Mouse (Mus musculus) adrenal gland, adult 8-10 months (tissue): ENCODE measurements around the gene Slc16a9. TPM values are rescaled to one million over a fixed set of nuclear protein-coding genes. Genes with fewer than 3 reads are reported as not detected.
A peak's percentile ranks its signal among the peaks of the same experiment; 100 is the strongest.
"Not testable (repeated sequence)": the region's sequence is repeated elsewhere in the genome, so short reads cannot be mapped to it uniquely, and the experiment has no call there.

ENCODE experiments used
- DNase-seq: peaks from one replicate; pipeline ENCODE4 v3.0.0; 2022
- total RNA-seq, 4 experiments: library from RNA; stranded (reverse); gene quantifications; 2 replicates each; pipeline ENCODE4 v1.2.4; 2022

Slc16a9 gene
- total RNA-seq = 10 to 100 TPM in 1 of 4 experiments, 1 to 10 TPM in 3; 5.9 to 11.7 (median 7.2) TPM

DNA sequence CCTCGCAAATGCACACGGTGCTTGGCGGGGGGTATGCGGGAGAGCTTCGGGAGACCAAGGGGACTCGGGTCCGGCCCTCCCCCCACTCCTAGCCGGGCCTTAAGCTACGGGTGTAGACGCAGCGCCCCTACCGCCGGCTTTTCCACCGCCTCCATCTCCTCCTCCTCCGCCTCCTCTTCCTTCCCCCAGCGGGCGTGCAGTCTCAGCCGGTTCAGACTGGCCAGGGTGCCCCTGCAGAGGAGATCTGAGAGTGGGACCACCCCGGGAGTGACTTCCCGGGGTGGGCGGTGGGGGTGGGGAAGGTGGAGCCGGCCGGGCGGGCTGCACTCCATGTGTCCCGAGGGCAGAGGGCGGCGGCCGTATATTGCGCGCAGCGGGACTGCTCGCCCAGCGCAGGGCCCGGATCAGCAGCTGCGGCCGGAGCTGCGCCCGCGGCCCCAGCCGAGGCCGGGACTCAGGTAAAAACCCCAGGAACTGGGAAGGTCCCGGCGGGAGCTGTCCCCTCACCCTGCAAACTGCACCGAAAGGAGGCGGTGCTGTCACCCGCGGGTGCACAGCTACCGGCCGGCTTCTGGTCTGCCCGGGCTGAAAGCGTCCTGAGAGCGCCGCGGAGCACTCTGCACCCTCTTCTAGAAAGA lies at the start of gene Slc16a9:
Gene Slc16a9, plus strand, starts transcription at position 180 of the 638 bp plus-strand sequence.
- peak; percentile 32 for DNase-seq

DNA sequence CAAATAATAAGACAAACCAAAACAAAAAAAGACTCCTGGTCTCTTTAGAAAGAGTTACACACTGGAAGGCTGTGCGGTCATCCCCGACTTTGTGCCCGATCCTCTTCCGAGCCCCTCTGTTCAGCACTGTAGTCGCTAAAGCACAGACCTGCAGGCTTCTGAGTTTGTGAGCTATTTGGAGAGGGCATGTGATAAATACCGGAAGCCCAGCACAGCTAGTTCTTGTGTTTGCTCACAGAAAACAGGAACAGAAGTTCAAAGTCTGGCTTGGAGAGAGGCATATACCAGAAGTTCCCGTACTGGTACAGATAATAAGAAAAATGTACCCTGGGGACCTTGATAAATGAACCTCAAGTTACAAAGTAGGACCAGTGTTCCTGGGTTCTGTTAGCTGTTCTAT lies 49.6 kb upstream of the Slc16a9 start:
- no peak for DNase-seq

GRCm38 (mm10) chr10:70195786-70196185 lies 49.1 kb upstream of the Slc16a9 start:
- no peak for DNase-seq

DNA sequence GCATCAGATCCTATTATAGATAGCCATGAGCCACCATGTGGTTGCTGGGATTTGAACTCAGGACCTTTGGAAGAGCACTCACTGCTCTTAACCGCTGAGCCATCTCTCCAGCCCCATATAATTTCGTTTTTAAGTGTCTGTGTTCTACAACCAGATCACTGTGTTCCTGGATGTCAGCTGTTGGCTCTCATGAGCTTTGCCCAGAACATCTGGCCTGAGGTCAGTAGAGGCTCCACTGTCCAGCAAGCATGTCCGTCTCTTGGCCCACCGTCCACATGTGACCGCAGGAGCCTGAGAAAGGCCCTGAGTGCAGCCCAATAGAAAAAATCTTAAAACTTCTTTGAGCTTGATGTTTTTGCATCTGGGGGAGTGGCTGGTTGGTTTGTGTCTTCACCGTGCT lies 48.2 kb upstream of the Slc16a9 start:
- no peak for DNase-seq

GRCm38 (mm10) chr10:70197601-70198000 lies 47.3 kb upstream of the Slc16a9 start:
- DNase-seq = no peak

- DNase-seq = no peak
Measured at GRCm38 (mm10) chr10:70198012-70198411, 46.9 kb upstream of the Slc16a9 start.

DNA sequence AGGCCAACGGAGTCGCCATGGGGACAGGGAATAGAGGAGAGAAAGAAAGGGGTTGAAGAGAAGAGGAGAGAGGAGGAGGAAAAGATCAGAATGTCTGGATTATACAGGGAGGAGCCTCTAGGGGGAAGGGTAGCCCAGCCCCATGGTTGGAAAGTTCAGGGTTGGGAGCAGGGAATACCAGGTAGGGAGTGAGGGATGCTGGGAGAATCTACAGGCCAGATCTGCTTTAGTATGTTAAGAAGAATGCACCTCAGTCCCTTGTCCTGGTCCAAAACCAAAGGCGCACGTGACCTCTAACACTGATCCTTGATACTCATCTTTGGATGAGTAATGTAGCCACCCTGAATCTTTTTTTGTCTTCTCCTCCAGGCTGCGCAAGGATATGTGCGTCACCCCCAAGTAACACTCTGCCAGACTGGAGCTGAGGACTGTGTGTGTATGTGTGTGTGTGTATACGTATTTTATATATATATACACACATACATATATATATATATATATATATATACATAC lies 45.9 kb upstream of the Slc16a9 start:
- peak; percentile 48 for DNase-seq

GRCm38 (mm10) chr10:70199466-70200210 lies 45.3 kb upstream of the Slc16a9 start:
- no peak for DNase-seq

GRCm38 (mm10) chr10:70200889-70201500 lies 43.9 kb upstream of the Slc16a9 start:
- no peak for DNase-seq

- peak; percentile 55 for DNase-seq
Measured at GRCm38 (mm10) chr10:70204505-70205399, 40.1 kb upstream of the Slc16a9 start, which contains the start of gene Mrln. Gene Mrln (plus strand): TSS chr10:70204664.

DNA sequence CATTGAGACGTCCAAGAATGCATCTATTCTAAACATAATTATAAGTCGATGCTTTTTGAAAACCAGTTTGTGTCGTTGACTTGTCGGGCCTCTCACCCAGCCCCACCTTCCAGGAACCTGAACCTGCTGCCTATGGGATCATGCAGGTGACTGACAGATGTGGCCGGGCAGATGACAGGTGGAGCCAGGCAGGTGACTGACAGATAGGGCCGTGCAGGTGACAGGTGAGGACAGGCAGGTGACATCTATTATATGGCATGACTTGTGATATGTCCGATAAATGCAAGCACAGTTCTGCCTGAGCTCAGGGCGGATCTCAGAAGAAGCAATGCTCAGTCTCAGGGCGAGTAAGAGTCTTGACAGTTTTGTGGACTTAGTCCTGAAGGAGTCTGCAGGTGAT lies 33.6 kb upstream of the Slc16a9 start:
- DNase-seq = no peak

DNA sequence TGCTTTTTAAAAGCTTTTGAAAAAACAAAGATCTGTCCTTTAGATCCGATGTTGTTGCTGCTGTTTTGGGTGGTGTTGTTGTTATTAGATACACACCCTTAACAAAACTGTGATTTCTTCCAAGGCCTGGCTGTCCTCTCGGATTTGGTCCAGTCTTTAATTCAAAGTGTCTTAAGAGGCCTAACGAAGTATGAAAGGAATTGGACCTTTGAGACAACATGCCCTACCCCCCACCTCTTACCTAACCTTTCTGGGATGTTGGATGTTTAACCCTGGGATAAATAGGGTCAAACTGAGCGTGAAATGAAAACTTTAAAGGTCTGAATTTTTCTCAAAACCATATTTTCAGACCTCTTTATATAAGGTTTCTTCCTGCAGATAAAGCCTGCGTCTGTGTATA lies 23.9 kb upstream of the Slc16a9 start:
- no peak for DNase-seq

DNA sequence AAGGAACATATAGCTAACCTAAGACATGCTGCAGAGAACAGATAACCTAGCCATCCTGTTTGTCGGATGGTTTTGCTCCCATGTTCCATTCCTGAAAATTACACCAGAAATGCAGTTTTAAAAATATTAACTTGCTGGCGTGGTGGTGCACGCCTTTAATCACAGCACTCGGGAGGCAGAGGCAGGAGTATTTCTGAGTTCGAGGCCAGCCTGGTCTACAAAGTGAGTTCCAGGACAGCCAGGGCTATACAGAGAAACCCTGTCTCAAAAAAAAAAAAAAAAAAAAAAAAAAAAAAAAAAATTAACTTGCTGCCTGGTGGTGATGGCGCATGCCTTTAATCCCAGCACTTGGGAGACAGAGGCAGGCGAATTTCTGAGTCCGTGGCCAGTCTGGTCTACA lies 22.7 kb upstream of the Slc16a9 start:
- DNase-seq = not testable (repeated sequence)

DNA sequence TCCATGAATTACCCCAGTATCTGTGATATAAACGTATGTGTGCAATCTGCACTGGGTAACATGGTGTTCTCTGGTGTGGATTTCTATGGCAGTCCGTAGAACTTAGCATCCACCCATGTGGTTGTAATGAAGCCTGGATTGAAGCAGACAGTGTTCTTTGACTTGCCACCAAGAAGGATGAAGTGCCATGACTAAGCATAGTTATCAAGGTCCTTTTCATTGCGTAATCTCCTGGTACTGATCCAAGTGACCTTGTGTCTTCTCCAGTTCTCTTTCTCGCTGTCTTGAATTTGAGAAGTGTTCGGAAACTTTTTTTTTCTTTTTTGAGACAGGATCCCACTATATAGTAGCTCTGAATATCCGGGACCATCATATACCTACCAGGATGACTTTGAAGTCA lies 20.3 kb upstream of the Slc16a9 start:
- DNase-seq = peak; percentile 63

GRCm38 (mm10) chr10:70225760-70226159 lies 19.1 kb upstream of the Slc16a9 start:
- DNase-seq = no peak

- no peak for DNase-seq
Measured at GRCm38 (mm10) chr10:70226608-70227007, 18.3 kb upstream of the Slc16a9 start.

- no peak for DNase-seq
Measured at GRCm38 (mm10) chr10:70230352-70230751, 14.5 kb upstream of the Slc16a9 start.

GRCm38 (mm10) chr10:70237936-70238335 lies 7.0 kb upstream of the Slc16a9 start:
- no peak for DNase-seq

GRCm38 (mm10) chr10:70242751-70243444 lies 2.0 kb upstream of the Slc16a9 start:
- DNase-seq = no peak

- no peak for DNase-seq
Measured at GRCm38 (mm10) chr10:70245559-70245945, 652 bp downstream of the Slc16a9 start.

DNA sequence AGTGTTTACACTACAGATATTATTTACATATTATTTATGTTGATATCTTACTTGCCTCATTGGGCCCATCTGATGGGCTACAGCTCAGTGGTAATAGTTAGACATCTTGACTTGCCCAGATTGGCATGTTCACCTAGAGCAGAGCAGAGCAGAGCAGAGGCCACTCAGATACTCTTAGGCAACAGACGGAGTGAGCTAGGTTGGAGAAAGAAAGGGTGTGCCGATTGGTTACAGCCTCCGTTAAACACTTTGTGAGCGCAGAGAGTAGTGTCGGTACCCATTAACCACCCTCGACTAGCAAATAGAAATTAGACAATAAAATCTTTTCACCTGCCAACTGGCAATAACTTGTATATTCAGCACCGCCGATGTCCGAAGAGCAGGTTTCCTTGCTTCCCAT lies 1.2 kb downstream of the Slc16a9 start:
- no peak for DNase-seq

DNA sequence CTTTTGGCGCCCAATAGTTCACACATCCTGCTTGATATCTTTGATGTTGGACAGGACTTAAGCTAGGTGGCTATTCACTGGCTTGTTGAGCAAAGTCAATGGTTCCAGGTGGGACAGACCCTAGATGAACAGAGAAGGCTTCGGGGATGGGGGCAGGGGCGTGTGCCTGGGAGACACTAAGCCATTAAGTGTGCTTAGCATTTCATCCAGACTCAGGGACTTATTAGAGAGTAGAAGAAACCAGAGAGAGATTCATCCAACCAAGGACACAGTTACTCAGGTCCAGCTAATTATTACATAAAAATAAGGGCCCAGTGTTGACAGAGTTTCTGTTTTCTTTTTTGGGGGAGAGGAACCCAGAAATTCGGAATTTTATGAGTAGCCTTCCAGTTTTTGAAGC lies 5.5 kb downstream of the Slc16a9 start:
- no peak for DNase-seq
